Mouse (Mus musculus) erythroid progenitor cell, adult 5-6 weeks (primary cell): ENCODE data around the gene Heca. TPM values are rescaled to one million over a fixed set of nuclear protein-coding genes. Genes with fewer than 3 reads are reported as not detected.
"Not testable (repeated sequence)": the region's sequence is repeated elsewhere in the genome, so short reads cannot be mapped to it uniquely, and the experiment has no call there.

Experiments used
- ATAC-seq: replicated peaks from 2 replicates; pipeline ENCODE4 v1.8.0; 2016; ENCODE audit warnings: moderate number of reproducible peaks, mild to moderate bottlenecking, moderate TSS enrichment, inconsistent platforms; ENCODE audit not compliant: poor library complexity, low FRiP score, severe bottlenecking
- total RNA-seq, 2 experiments: library from RNA; stranded (forward) in 1 of 2; stranded (reverse) in 1 of 2; fragments of 150-400 nt in 1 of 2; fragments of 186-747, 209-891 nt in 1 of 2; gene quantifications; 2 replicates each; pipeline versions ENCODE4 v1.2.3 to v1.2.4; 2015 to 2017; ENCODE audit warnings: low replicate concordance in 2 of 2

Heca gene
- total RNA-seq, 2 experiments from 2014 or later: 7.5 to 8.5 TPM

GRCm38 (mm10) chr10:17903449-17903848, 44.4 kb downstream of the Heca start:
- ATAC-seq: no peak

- ATAC-seq: no peak
Observed at GRCm38 (mm10) chr10:17880724-17881123, 67.1 kb downstream of the Heca start.

GRCm38 (mm10) chr10:17880038-17880437, 67.8 kb downstream of the Heca start:
- no peak for ATAC-seq

- ATAC-seq: no peak
Observed at GRCm38 (mm10) chr10:17878002-17878919, 69.6 kb downstream of the Heca start.

GRCm38 (mm10) chr10:17869822-17870662, 77.8 kb downstream of the Heca start:
- ATAC-seq: no peak

GRCm38 (mm10) chr10:17860701-17861480, 87.0 kb downstream of the Heca start:
- no peak for ATAC-seq

GRCm38 (mm10) chr10:17857647-17858261, 90.1 kb downstream of the Heca start:
- ATAC-seq: no peak

- ATAC-seq: no peak
Observed at GRCm38 (mm10) chr10:17844781-17845537, 102.9 kb downstream of the Heca start.

GRCm38 (mm10) chr10:17842030-17842429, 105.8 kb downstream of the Heca start:
- ATAC-seq: no peak

- no peak for ATAC-seq
Observed at GRCm38 (mm10) chr10:17836275-17836674, 111.6 kb downstream of the Heca start.

- no peak for ATAC-seq
Observed at GRCm38 (mm10) chr10:17835031-17835430, 112.8 kb downstream of the Heca start.

- ATAC-seq: no peak
Observed at GRCm38 (mm10) chr10:17831041-17831440, 116.8 kb downstream of the Heca start.

GRCm38 (mm10) chr10:17829205-17829604, 118.7 kb downstream of the Heca start:
- no peak for ATAC-seq

- no peak for ATAC-seq
Observed at GRCm38 (mm10) chr10:17827391-17827790, 120.5 kb downstream of the Heca start.

GRCm38 (mm10) chr10:17820422-17820821, 127.4 kb downstream of the Heca start:
- ATAC-seq: not testable (repeated sequence)
